Mouse (Mus musculus): ENCODE measurements around the gene Aox2. TPM values are rescaled to one million over a fixed set of nuclear protein-coding genes. Genes with fewer than 3 reads are reported as not detected.

The Aox2 gene
- polyA plus RNA-seq, 1 experiment from 2014 or later, result 0.02 TPM

DNA sequence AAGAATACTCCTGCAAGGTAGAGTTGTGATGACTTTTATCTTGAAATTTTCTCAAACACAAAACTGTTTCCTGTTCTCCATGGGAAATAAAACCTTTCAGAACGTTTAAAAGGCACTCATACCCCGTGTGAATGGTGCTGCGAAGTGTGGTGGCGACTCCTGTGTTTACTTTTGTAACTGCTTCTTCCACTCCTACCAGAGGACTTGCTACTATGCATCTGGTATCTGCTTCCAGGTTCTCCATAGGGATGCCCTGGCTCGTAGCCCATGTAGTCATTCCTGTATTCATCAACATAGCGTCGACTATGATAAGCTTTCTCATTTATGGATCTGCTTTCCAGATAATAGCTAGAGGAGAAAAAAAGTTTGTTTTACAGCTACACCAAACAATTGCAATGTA, 142.8 kb downstream of the Aox2 start:
- ATAC-seq (no peak), DNase-seq (ENCODE audit: low spot score) (peak; percentile 39)
- TF ChIP-seq EP300 (IDR thresholded peaks at IDR 0.05) (no peak), CTCF (IDR thresholded peaks at IDR 0.05) (peak; percentile 32)
- Histone ChIP-seq H3K9me3 (ENCODE audit: low read length) (no peaks in the 10 kb centered on the region), H3K9ac (replicated peaks; ENCODE audit: low read depth) (no peak overlapping the region), H3K4me3 (ENCODE audit: low read depth, low read length) (peak overlapping the region; percentile 100), H3K4me2 (replicated peaks; ENCODE audit: low read depth, low read length) (peak overlapping the region; percentile 67), H3K36me3 (ENCODE audit: insufficient read depth, low read length) (peaks cover 39% of the 10 kb centered on the region), H3K27ac (ENCODE audit: low read length) (no peak overlapping the region), H3K27me3 (replicated peaks; ENCODE audit: insufficient read depth, low read length) (no peaks in the 10 kb centered on the region), H3K4me1 (ENCODE audit: insufficient read depth, low read depth, low read length) (no peaks in the 10 kb centered on the region)
- 21% methylated on average over 7 of the region's 7 CpGs for WGBS

- 1% methylated on average over 13 of the region's 13 CpGs for WGBS
- no peaks in the 10 kb centered on the region for H3K27me3 ChIP-seq (replicated peaks; ENCODE audit: insufficient read depth, low read length)
Measured at GRCm38 (mm10) chr1:58422879-58423278, 144.8 kb downstream of the Aox2 start.

GRCm38 (mm10) chr1:58423371-58424248, 145.5 kb downstream of the Aox2 start, which contains the start of gene Clk1:
Gene Clk1, minus strand, starts transcription at chr1:58424066.
- ATAC-seq, result peak; percentile 95
- Histone ChIP-seq H3K36me3 (ENCODE audit: insufficient read depth, low read length) (peaks cover 19% of the 10 kb centered on the region), H3K4me2 (replicated peaks; ENCODE audit: low read depth, low read length) (peak within 1 kb of the TSS; percentile 67), H3K4me3 (ENCODE audit: low read depth, low read length) (peak within 1 kb of the TSS; percentile 100), H3K4me1 (ENCODE audit: insufficient read depth, low read depth, low read length) (no peaks in the 10 kb centered on the region), H3K9ac (replicated peaks; ENCODE audit: low read depth) (peak within 1 kb of the TSS; percentile 100), H3K9me3 (ENCODE audit: low read length) (no peaks in the 10 kb centered on the region), H3K27ac (ENCODE audit: low read length) (peak within 1 kb of the TSS; percentile 100), H3K27me3 (replicated peaks; ENCODE audit: insufficient read depth, low read length) (no peaks in the 10 kb centered on the region)
- WGBS, result under 1% methylated on average over 79 of the region's 79 CpGs
- TF ChIP-seq CTCF (IDR thresholded peaks at IDR 0.05) (no peak), EP300 (IDR thresholded peaks at IDR 0.05) (no peak)
- DNase-seq (ENCODE audit: low spot score), result peak; percentile 96

More at GRCm38 (mm10) chr1:58422879-58423278, 144.8 kb downstream of the Aox2 start:
- Histone ChIP-seq H3K4me3 (ENCODE audit: low read depth, low read length) (peak overlapping the region; percentile 100), H3K4me1 (ENCODE audit: insufficient read depth, low read depth, low read length) (no peaks in the 10 kb centered on the region), H3K27ac (ENCODE audit: low read length) (peak overlapping the region; percentile 100), H3K36me3 (ENCODE audit: insufficient read depth, low read length) (peaks cover 26% of the 10 kb centered on the region), H3K9ac (replicated peaks; ENCODE audit: low read depth) (peak overlapping the region; percentile 100), H3K4me2 (replicated peaks; ENCODE audit: low read depth, low read length) (peak overlapping the region; percentile 67), H3K9me3 (ENCODE audit: low read length) (no peaks in the 10 kb centered on the region)
- TF ChIP-seq EP300 (IDR thresholded peaks at IDR 0.05), result peak; percentile 87
- no peak for TF ChIP-seq CTCF (IDR thresholded peaks at IDR 0.05)
- peak; percentile 94 for DNase-seq (ENCODE audit: low spot score)
- ATAC-seq, result peak; percentile 79

DNA sequence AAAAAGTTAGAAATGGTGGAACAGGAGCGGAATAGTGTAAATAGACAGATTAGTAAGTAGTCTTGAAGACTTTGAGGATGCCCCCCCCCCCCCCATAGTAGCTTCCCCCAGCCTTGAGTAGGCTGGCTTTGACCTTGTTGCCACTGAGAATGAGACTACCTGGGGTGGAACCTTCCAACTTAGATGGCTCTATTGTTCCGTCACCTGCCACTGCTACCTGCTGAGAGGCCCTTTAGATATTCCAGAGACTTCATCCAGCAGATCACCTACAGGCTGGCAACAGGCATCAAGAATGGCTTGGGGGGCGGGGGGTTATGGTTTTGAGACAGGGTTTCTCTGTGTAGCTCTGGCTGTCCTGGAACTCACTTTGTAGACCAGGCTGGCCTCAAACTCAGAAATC, 146.4 kb downstream of the Aox2 start:
- WGBS, result 84% methylated on average over 3 of the region's 3 CpGs
- no peaks in the 10 kb centered on the region for H3K4me1 ChIP-seq (ENCODE audit: insufficient read depth, low read depth, low read length)
- no peak for ATAC-seq
- H3K4me2 ChIP-seq (replicated peaks; ENCODE audit: low read depth, low read length), result no peak overlapping the region
- H3K27ac ChIP-seq (ENCODE audit: low read length), result no peak overlapping the region
- TF ChIP-seq EP300 (IDR thresholded peaks at IDR 0.05) (no peak), CTCF (IDR thresholded peaks at IDR 0.05) (no peak)
- no peak overlapping the region for H3K9ac ChIP-seq (replicated peaks; ENCODE audit: low read depth)
- DNase-seq (ENCODE audit: low spot score), result no peak
- H3K4me3 ChIP-seq (ENCODE audit: low read depth, low read length), result no peak overlapping the region
- H3K27me3 ChIP-seq (replicated peaks; ENCODE audit: insufficient read depth, low read length), result no peaks in the 10 kb centered on the region
- no peaks in the 10 kb centered on the region for H3K9me3 ChIP-seq (ENCODE audit: low read length)
- peaks cover 15% of the 10 kb centered on the region for H3K36me3 ChIP-seq (ENCODE audit: insufficient read depth, low read length)

Other genes starting within 250 kb of the Aox2 start
- gene Aox1, start 248.4 kb upstream of the Aox2 start, polyA plus RNA-seq (2015; fragmentation: Nextera tagmentation; extraction: Ambion mirVana), result 1.8 and 2.4 TPM in 2 replicates
- gene Aox3, start 165.2 kb upstream of the Aox2 start, polyA plus RNA-seq (2015; fragmentation: Nextera tagmentation; extraction: Ambion mirVana), result 9.4 and 9.9 TPM in 2 replicates
- gene Aox4, start 67.9 kb upstream of the Aox2 start, polyA plus RNA-seq (2015; fragmentation: Nextera tagmentation; extraction: Ambion mirVana), result 0.04 TPM in 1 of 2 replicates, not detected in the other
- gene Bzw1, start 114.6 kb downstream of the Aox2 start, polyA plus RNA-seq (2015; fragmentation: Nextera tagmentation; extraction: Ambion mirVana), result 201 and 206 TPM in 2 replicates
- gene Clk1, start 145.7 kb downstream of the Aox2 start, polyA plus RNA-seq (2015; fragmentation: Nextera tagmentation; extraction: Ambion mirVana), result 236 and 247 TPM in 2 replicates
- 13.0 and 14.9 TPM in 2 replicates for gene Nif3l1, start 166.8 kb downstream of the Aox2 start, polyA plus RNA-seq (2015; fragmentation: Nextera tagmentation; extraction: Ambion mirVana)
- gene Ppil3, start 167.2 kb downstream of the Aox2 start, polyA plus RNA-seq (2015; fragmentation: Nextera tagmentation; extraction: Ambion mirVana), result 31.3 and 35.1 TPM in 2 replicates
- gene Orc2, start 226.8 kb downstream of the Aox2 start, polyA plus RNA-seq (2015; fragmentation: Nextera tagmentation; extraction: Ambion mirVana), result 11.4 and 12.4 TPM in 2 replicates

Measured in lung, postnatal 0 days (tissue).